19 mouse cellular contexts compared by ENCODE assay signal in the genomic region with DNA sequence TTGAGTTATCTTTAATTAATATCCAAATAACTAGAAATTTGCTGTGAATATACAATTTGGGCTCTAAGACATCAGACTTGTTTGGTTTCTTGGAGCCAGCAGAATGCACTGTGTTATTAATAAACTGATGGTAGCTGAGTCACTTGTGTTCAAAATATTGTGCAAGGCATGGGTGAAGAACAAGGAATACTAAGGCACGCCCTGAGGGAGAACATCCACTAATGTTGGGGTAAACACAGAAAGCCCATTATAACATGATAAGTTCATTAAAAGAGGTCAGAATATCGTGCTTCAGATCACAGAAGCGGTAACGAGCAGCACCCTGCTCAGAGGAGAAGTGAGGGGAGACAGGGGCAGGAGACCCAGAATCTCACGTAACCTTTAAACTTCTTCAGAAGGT. TPM values are rescaled to one million over a fixed set of nuclear protein-coding genes. Genes with fewer than 3 reads are reported as not detected.
A peak's percentile ranks its signal among the peaks of the same experiment; 100 is the strongest.
DNase-seq lines count a peak whose midpoint lies in the region; ATAC-seq and TF ChIP-seq lines count a peak whose summit lies in the region.
"Had no signal": no experiment of that assay in that cellular context is flagged by ENCODE, and none has a peak within 500 bp of the region (broad histone marks: within the 10 kb centered on the region; RNA-seq: fewer than 3 reads in every experiment).

No protein-coding gene starts in this region.

- H3K4me1 ChIP-seq in heart, embryonic 14.5 days (ENCODE audit: control insufficient read depth in 2 of 2, insufficient read depth in 2 of 2, low read length in 2 of 2), result no peaks in the 10 kb centered on the region
- no peaks in the 10 kb centered on the region for H3K4me1 ChIP-seq in testis, adult 2 months (ENCODE audit: control insufficient read depth, insufficient read depth, low read length)
- H3K4me1 ChIP-seq in intestine, postnatal 0 days (replicated peaks; ENCODE audit: control insufficient read depth, insufficient read depth, low read length), result no peaks in the 10 kb centered on the region
- H3K4me1 ChIP-seq in hindbrain, embryonic 12.5 days, result peaks cover 4% of the 10 kb centered on the region
- H3K4me1 ChIP-seq: heart, embryonic 12.5 days; liver, embryonic 13.5 days had no signal

- no peak for ATAC-seq in heart, embryonic 14.5 days (ENCODE audit: insufficient number of reproducible peaks, insufficient read depth, low FRiP score, low read depth)
- ATAC-seq in intestine, postnatal 0 days, result no peak
- ATAC-seq in hindbrain, embryonic 12.5 days (ENCODE audit: low FRiP score), result no peak
- ATAC-seq: forebrain, embryonic 15.5 days had no signal

- H3K27me3 ChIP-seq in heart, embryonic 14.5 days (ENCODE audit: control insufficient read depth, insufficient read depth, low read length), result no peaks in the 10 kb centered on the region
- no peaks in the 10 kb centered on the region for H3K27me3 ChIP-seq in testis, adult 2 months (ENCODE audit: control insufficient read depth, insufficient read depth, low read length)
- no peaks in the 10 kb centered on the region for H3K27me3 ChIP-seq in intestine, postnatal 0 days (replicated peaks; ENCODE audit: control insufficient read depth, insufficient read depth, low read length)
- no peaks in the 10 kb centered on the region for H3K27me3 ChIP-seq in hindbrain, embryonic 12.5 days
- H3K27me3 ChIP-seq: forebrain, embryonic 15.5 days; heart, embryonic 12.5 days; liver, embryonic 13.5 days; lung, embryonic 15.5 days had no signal

- H3K36me3 ChIP-seq in heart, embryonic 14.5 days (ENCODE audit: control insufficient read depth, insufficient read depth, low read length), result no peaks in the 10 kb centered on the region
- no peaks in the 10 kb centered on the region for H3K36me3 ChIP-seq in testis, adult 2 months (ENCODE audit: control insufficient read depth, insufficient read depth, low read length)
- H3K36me3 ChIP-seq in intestine, postnatal 0 days (ENCODE audit: control insufficient read depth, insufficient read depth), result no peaks in the 10 kb centered on the region
- H3K36me3 ChIP-seq in hindbrain, embryonic 12.5 days, result no peaks in the 10 kb centered on the region
- H3K36me3 ChIP-seq: forebrain, embryonic 15.5 days; G1E; heart, embryonic 12.5 days; liver, embryonic 13.5 days; lung, embryonic 15.5 days had no signal

- peak overlapping the region; percentile 22; the same call in 1 of the 2 replicates for H3K4me2 ChIP-seq in heart, embryonic 14.5 days (ENCODE audit: low read length)
- H3K4me2 ChIP-seq in intestine, postnatal 0 days (replicated peaks; ENCODE audit: low read depth), result peak overlapping the region; percentile 21; the same call in 1 of the 2 replicates
- no peak overlapping the region for H3K4me2 ChIP-seq in hindbrain, embryonic 12.5 days (replicated peaks)
- H3K4me2 ChIP-seq: forebrain, embryonic 15.5 days; heart, embryonic 12.5 days; liver, embryonic 13.5 days; lung, embryonic 15.5 days had no signal

- TF ChIP-seq POLR2A in testis, adult 2 months (IDR thresholded peaks at IDR 0.05; ENCODE audit: control insufficient read depth, low read depth, low read length), result no peak

- intact Hi-C loops in heart, postnatal 14 days (cut with DNase I), result no loop called here

- DNase-seq in heart, postnatal 14 days, result no peak
- no peak for DNase-seq in testis, postnatal 10 days (ENCODE audit: low spot score)
- DNase-seq in thymus, postnatal 36 days, result no peak
- DNase-seq: cerebellum, adult 11 months; cerebellum, postnatal 25 days; layer of hippocampus, postnatal 36 days; liver, embryonic 13.5 days; midbrain, embryonic 14.5 days; thymus, postnatal 14 days had no signal

- H3K9ac ChIP-seq in heart, embryonic 14.5 days (ENCODE audit: low read length), result no peak overlapping the region
- H3K9ac ChIP-seq in intestine, postnatal 0 days (ENCODE audit: low read depth, low read length), result no peak overlapping the region
- no peak overlapping the region for H3K9ac ChIP-seq in hindbrain, embryonic 12.5 days
- H3K9ac ChIP-seq: forebrain, embryonic 15.5 days; heart, embryonic 12.5 days; liver, embryonic 13.5 days; lung, embryonic 15.5 days had no signal

- H3K27ac ChIP-seq in heart, embryonic 14.5 days (replicated peaks in 1 of 2; ENCODE audit: control insufficient read depth in 1 of 2, insufficient read depth in 1 of 2, low read depth in 2 of 2, low read length in 2 of 2), result no peak overlapping the region
- 0 out of 2 replicates have a peak overlapping the region, but pooled peaks have one; percentile 13 for H3K27ac ChIP-seq in testis, adult 2 months (ENCODE audit: control insufficient read depth, insufficient read depth, low read depth, low read length)
- H3K27ac ChIP-seq in intestine, postnatal 0 days (ENCODE audit: low read depth, low read length), result no peak overlapping the region
- H3K27ac ChIP-seq in hindbrain, embryonic 12.5 days, result no peak overlapping the region
- H3K27ac ChIP-seq: forebrain, embryonic 15.5 days; kidney, postnatal 0 days; liver, embryonic 13.5 days had no signal

- H3K9me3 ChIP-seq in heart, embryonic 14.5 days (ENCODE audit: control insufficient read depth, low read length), result no peaks in the 10 kb centered on the region
- H3K9me3 ChIP-seq in intestine, postnatal 0 days (ENCODE audit: control insufficient read depth), result no peaks in the 10 kb centered on the region
- no peaks in the 10 kb centered on the region for H3K9me3 ChIP-seq in hindbrain, embryonic 12.5 days (replicated peaks)
- H3K9me3 ChIP-seq: forebrain, embryonic 15.5 days; heart, embryonic 12.5 days; liver, embryonic 13.5 days; lung, embryonic 15.5 days had no signal

- no peak overlapping the region for H3K4me3 ChIP-seq in heart, embryonic 14.5 days (ENCODE audit: control insufficient read depth in 1 of 2, insufficient read depth in 1 of 2, low read depth in 1 of 2, low read length in 2 of 2)
- no peak overlapping the region for H3K4me3 ChIP-seq in testis, adult 2 months (ENCODE audit: control insufficient read depth, low read depth, low read length)
- no peak overlapping the region for H3K4me3 ChIP-seq in intestine, postnatal 0 days (ENCODE audit: low read depth, low read length)
- no peak overlapping the region for H3K4me3 ChIP-seq in hindbrain, embryonic 12.5 days
- H3K4me3 ChIP-seq: forebrain, embryonic 15.5 days; heart, embryonic 12.5 days; liver, embryonic 13.5 days; lung, embryonic 15.5 days had no signal

- no peak for TF ChIP-seq CTCF in testis, adult 2 months (IDR thresholded peaks at IDR 0.05; ENCODE audit: control insufficient read depth, insufficient read depth, insufficient replicate concordance, low read depth, low read length)
- no peak for TF ChIP-seq CTCF in intestine, postnatal 0 days (IDR thresholded peaks at IDR 0.05; ENCODE audit: low read depth)

- 88% methylated on average over 5 of the region's 5 CpGs for WGBS in heart, embryonic 14.5 days
- WGBS in intestine, postnatal 0 days, result 83% methylated on average over 5 of the region's 5 CpGs
- WGBS in hindbrain, embryonic 12.5 days, result 87% methylated on average over 5 of the region's 5 CpGs

RNA-seq across cellular contexts. Expression of gene Dcn, which starts 2.7 kb away (rescaled TPM):
- polyA plus RNA-seq in heart, embryonic 14.5 days (2014; fragmentation: Nextera tagmentation; extraction: Ambion mirVana), result 255 and 294 TPM in 2 replicates
- 100 to 1,000 TPM; 385 to 442 TPM for total RNA-seq in heart, postnatal 14 days (2021)
- 27.0 and 44.1 TPM in 2 replicates for polyA plus RNA-seq in testis, adult 2 months (2012; rRNA removed)
- polyA plus RNA-seq in intestine, postnatal 0 days (2015; fragmentation: Nextera tagmentation; extraction: Ambion mirVana), result 353 and 355 TPM in 2 replicates
- polyA plus RNA-seq in hindbrain, embryonic 12.5 days (2016; fragmentation: Nextera tagmentation; extraction: Ambion mirVana), result 46.4 and 55.7 TPM in 2 replicates
- total RNA-seq: megakaryocyte progenitor cell, adult 5-6 weeks had no signal
- polyA plus RNA-seq: G1E had no signal
